Mouse (Mus musculus): ENCODE data around the gene Hprt. TPM values are rescaled to one million over a fixed set of nuclear protein-coding genes. Genes with fewer than 3 reads are reported as not detected.

Gene Hprt
- total RNA-seq, 2 experiments from 2014 or later = 41.0 to 49.2 TPM

DNA sequence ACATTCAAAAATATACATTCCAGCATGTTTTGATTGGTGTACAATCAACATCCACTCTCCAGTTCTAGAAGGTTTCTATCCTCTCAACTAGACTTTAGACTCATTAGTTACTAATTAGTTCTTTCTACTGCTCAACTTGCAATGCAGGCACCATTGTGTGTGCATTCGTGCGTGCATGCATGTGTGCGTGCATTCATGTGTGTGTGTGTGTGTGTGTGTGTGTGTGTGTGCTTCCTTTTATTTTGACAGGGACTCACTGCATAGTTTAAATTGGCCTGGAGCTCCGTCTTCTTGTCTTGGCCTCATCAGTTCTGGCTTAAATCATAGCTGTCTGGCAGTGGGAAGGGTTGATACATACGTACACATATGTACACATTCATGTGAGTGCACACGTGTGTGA lies 53.1 kb downstream of the Hprt start:
- DNase-seq = no peak

DNA sequence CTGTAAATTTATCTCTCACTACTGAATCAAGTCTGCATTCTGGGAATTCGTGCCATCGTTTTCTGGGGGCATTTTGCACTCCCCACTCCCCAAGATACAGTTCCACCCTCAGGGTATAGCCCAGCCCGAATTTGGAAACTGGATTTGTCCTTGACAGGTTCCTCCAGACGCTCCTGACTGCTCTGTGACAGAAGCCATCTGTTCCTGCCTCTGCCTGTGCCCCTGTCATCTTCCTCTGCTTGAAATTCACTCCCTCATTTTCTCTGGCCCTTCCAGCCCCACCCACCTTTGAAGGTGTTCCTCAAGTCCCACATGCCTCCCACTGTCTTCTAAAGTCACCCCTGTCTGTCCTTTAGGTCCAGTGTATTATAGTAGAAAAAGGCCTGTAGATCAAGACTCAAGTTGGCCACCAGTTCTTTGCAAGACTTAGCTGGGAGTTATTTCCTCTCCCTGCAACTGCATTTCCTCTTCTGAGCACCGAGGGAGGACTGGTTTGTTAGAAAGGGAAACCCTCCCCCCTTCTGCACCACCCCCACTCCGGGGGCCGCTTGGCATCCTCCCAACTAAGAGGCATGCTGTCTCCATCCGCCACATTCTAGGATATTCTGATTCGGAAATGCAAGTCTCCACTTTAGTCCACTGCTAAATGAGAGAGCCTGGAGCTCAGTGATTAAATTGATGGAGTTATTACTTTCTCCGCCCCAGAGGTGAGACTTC lies 57.4 kb downstream of the Hprt start:
- peak; percentile 26 for DNase-seq

GRCm38 (mm10) chrX:53046033-53046432 lies 58.1 kb downstream of the Hprt start:
- no peak for DNase-seq

- no peak for DNase-seq
These were observed 59.0 kb downstream of the Hprt start for GRCm38 (mm10) chrX:53046911-53047310.

DNA sequence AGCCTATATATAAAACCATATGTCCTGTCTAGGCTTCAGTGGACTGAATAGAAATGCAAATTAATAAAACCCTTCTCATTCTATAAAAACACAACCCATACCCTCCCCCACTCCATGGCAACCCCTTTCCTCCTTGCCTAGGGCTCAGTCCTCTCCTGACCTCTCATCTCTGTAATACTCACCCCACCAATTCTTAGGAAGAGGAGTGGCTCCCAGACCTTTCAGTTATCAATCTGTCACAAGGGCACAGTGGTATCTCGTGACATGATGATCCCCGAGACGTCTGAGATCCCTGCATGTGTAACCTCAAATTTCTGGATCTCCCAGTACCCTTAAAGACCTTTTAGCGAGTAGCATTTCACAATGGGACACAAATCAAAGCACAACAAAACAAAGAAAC lies 61.3 kb downstream of the Hprt start:
- no peak for DNase-seq

DNA sequence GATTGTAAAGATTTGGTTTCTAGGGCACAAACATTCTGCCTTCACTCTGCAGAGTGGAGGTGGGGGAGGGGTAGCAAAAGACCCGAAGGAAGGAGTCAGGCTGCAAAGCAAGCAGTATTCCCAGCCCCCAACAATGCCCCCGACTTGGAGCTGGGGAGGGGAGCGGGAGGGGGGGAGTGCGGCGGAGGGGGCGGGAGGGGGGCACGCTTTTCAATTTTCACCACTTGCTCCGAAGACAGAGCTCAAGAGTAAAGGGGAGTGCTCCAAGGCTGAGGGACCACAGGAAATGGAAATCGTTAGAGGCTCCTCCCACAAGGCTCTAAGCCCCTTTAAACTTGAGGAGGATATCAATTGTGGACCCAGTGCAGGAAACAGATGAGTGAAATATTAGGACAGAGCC lies 62.4 kb downstream of the Hprt start:
- DNase-seq = no peak

DNA sequence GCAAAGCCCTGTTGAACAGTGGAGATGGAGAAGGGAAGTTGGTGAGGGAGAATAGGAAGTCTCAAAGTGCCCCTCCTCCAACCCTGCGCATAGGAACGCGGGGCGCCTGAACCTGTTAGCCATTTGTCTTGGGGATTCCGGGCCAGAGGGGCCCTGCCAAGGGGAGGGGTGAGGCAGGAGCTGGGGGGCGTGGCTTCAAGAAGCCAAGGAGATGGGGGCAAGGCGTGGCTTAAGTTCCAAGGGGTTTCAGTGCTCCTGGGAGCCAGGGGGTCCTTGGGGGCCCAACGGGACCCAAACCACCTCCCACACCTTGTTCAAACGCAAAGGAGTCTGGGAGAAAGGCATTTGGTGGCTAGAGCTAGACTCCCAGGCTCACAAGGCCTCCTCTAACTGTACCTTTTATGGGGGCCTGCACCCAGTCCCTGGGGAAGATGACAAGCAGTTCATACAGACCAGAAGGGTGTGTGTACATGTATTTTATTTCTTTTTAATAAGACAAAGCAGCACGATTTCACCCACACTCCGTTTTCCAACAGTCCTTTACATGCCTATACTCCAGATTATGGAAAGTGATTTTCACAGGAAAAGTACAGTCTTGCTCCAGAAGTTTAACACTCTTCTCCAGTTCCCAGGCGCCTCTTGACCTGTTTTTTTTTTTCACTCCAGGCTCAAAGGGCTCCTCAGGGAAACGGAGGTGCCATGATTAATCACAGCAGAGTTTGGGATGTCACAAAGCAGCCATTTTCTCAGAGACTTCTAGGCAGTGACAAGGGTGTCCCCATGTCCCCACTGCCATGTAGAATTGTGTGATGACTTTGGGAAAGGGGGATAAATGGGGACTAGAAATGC lies 64.9 kb downstream of the Hprt start:
- peak; percentile 57 for DNase-seq

DNA sequence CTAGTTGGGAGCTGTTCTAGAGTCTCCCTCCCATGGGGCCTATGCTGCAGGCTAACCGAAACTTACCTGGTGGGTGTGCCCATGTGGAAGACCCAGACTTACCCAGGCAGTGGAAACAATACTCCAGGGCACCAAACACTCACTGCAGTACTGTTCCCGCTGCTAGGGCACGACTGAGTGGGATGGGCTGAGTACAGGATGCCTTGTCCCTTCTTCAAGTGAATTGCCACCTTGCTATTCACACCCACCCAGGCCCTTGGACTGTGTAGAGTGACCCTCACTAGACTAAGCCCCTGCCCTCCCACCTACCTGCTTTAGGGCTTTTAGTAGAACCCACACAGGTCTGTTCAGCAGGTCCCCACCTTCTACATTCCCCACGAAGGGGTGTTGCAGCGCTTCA lies 65.9 kb downstream of the Hprt start:
- no peak for DNase-seq

DNA sequence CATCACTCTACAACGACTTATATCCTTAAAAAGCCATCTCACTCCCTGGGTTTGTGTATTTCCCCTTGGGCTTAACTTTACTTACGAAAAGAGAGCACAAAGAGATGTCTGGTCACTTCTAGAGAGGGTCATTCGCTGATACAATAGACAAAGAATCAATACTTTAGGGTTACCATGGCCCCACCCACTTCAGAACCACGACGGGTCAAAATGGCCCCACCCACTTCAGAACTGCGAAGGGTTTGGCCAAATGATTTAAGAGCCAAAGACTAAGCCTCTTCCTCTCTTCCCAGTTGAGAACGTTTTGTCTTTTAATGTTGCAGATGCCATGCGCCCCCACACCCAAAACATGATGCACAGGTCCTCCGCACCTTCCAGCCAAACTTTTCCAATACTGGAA lies 67.8 kb downstream of the Hprt start:
- DNase-seq = no peak

GRCm38 (mm10) chrX:53056627-53057026 lies 68.7 kb downstream of the Hprt start:
- DNase-seq = no peak

GRCm38 (mm10) chrX:53057054-53057759 lies 69.3 kb downstream of the Hprt start:
- peak; percentile 96 for DNase-seq

GRCm38 (mm10) chrX:53057760-53058090 lies 69.8 kb downstream of the Hprt start:
- no peak for DNase-seq

DNA sequence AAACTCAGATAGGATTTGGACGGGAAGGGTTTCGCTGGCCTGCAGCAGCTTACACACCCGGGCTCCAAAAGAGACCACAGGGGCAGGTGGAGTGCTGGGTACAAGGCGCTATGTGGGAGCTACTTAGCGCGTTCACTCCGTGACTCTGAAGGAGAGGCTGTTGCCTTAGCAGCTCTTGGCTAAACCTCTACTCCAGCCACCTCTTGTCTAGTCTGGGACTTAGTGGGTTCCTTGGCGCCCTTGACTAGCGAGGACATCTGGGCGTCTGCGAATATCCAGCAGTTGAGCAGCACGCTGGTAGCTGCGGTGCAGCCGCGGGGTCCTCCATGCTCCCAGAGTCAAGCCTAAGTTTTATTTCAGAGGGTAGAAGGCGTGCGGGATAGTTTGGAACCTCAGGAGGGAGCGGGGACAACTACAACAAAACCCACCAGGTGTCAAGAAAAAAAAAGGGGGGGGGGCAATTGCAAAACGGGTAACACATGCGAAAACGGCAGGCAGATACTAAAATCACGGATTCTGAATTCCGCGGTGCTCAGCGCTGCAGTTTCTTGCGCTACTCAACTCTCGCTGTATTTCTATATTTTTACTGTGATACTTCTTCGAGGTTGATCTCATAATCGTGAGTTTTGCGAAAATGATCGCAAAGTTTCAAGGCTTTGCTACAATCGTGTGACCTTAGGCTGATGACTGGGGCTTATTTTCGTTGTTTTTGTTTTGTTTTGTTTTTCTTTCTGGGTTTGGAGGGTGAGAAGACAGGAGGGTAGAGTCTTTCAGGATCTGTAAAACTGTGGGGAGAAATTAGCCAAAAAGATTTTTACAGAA lies 70.7 kb downstream of the Hprt start:
- peak; percentile 23 for DNase-seq

DNA sequence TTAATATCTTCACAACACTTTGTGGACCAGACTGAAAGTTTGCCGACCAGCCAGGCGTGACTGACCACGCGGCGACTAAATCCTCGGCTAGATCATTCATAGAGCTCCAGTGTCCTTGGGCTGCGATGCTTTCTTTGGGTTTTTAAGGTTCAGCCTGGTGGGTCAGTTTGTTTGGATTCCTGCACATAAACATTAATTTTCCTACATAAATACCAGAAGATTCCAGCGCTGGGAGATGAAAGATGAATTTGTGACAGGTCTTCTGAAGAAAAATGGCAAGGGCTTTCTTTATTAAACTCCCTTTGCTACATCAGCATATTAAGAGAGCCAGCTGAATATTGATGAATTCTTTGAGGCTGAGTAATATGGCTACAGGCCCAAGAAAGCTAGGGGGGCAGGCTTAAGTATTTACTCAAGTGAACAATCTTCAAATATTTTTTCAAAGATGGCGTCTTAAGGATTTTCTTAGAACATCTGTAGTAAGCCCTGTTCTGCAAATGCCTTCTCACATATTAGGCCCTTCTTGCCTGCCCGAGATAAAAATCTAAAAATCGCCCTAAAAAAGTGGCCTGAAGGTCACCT lies 71.6 kb downstream of the Hprt start:
- no peak for DNase-seq

- no peak for DNase-seq
These were observed 76.5 kb downstream of the Hprt start for GRCm38 (mm10) chrX:53064406-53064805.

Small RNA genes lying within 50 kb of the gene (microRNA-seq; reads per million reads assigned to microRNA genes)
- 20,514 to 22,955 reads per million in 2 experiments for gene Mir322
- gene Mir351 = 4,831 to 6,347 reads per million in 2 experiments
- gene Mir450-1 = 53.0 to 53.4 reads per million in 2 experiments
- 12.4 to 12.5 reads per million in 2 experiments for gene Mir450-2
- 378 to 391 reads per million in 2 experiments for gene Mir450b
- 323 to 439 reads per million in 2 experiments for gene Mir503
- gene Mir542 = 967 to 1,461 reads per million in 2 experiments

Other genes starting within 250 kb of the Hprt start
- gene Ccdc160, start 196.9 kb upstream of the Hprt start, total RNA-seq (2021) = under 1 TPM; 0.23 to 0.40 TPM
- 1 to 10 TPM; 5.1 to 5.9 TPM for gene Phf6, start 75.9 kb upstream of the Hprt start, total RNA-seq (2021)